Mouse (Mus musculus) cerebellum, postnatal 10 days (tissue): Measurements from ENCODE around the gene Hectd2.

ENCODE experiments used
- DNase-seq, 2 experiments: peaks; one replicate each; pipeline ENCODE4 v3.0.0; 2021; ENCODE audit warnings: mixed read lengths in 2 of 2

Gene Hectd2

DNA sequence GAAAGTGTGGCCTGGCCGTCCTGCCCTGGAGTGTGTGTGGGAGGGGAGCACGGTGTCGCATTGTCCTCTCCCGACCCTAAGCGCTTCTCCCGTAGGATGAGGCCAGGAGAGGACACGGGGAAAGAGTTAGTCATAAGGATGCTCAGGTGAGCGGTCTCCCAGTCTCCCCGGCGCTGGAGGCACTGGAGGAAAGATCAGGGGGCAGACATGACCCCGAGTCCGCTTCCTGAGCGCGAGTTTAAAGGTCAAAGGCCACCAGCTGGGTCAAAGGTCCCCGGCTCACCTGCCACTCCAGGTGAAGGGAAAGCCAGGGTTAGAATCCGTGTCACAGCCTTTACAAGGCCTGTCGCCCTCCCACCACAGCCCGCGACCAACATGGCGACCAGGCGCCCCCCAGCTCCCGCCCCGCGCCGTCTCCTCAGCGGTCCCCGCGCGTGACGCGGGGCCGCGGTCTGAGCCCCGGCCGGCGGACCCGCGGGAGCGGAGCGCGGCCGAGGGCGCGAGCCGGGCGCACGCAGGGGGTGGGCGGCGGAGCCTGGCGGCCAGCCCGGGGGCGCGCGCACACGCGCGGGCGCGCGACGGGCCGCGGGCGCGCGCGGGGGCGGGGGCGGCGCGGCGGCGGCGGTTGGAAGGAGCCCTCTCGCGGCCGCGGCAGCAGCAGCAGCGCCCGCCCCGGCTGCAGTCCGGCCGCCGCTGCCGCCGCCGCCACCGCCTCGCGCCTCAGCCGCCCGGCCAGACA lies at the start of gene Hectd2:
Gene Hectd2 (plus strand): TSS at position 594 of the 739 bp plus-strand sequence.
- DNase-seq, result peak; percentile 78 to 86

- no peak for DNase-seq
Measured at GRCm38 (mm10) chr19:36504716-36505115, 49.7 kb upstream of the Hectd2 start.

DNA sequence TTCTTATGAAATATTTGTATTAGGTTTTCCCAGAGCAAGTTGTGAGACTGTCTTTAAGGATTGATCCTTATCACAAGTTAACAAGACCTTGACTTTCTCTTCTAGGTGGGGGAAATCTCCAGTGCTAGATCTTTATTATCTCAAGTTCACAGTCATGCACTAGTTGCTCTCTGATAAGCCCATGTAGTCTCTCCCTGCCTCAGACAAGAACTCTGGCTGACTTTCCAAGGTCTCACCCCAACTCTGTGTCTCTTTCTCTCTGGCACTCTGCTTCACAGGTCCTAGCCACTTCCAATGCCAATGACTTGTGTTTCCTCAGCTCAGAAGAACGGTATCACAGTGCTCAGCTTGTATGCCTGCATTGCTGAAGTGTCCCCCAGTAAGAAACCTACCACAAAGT lies 43.1 kb upstream of the Hectd2 start:
- DNase-seq, result no peak

DNA sequence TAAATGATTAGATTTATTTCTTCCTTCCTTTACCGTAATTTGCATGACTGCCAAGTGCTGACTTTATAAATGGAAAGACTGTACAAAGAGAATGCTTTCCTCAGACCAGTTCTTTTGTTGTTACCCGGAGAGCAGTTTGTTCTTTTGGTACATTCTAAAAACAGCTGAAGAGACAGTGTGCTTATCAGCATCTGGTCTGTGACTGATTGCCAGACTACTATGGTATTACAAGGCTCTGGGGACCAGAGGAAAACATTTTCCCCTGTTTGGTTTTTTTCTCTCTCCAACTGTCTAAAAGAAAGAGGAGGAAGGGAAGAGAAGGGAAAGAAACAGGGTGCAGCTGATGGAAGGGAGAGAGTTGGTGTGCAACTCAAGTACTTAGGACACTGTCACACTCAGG lies 36.0 kb upstream of the Hectd2 start:
- DNase-seq, result no peak

DNA sequence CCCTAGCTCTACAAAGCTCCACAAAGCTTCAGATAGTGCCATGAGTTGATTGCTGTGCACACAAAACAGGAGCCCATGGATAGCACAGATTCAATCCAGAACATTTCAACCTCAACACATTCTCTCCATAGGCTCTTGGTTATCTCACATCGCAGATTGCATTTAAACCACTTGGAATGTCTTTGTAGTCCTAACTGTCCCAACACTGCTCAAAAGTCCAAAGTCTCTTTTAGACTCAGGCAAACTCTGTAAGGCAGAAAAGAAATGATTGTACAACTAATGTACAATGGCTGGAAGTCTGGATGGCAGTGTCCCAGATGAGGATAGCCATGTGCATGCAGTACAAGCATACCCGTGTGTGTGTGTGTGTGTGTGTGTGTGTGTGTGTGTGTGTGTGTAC lies 32.9 kb upstream of the Hectd2 start:
- DNase-seq, result no peak

- no peak for DNase-seq
Measured at GRCm38 (mm10) chr19:36522558-36523195, 31.8 kb upstream of the Hectd2 start.

DNA sequence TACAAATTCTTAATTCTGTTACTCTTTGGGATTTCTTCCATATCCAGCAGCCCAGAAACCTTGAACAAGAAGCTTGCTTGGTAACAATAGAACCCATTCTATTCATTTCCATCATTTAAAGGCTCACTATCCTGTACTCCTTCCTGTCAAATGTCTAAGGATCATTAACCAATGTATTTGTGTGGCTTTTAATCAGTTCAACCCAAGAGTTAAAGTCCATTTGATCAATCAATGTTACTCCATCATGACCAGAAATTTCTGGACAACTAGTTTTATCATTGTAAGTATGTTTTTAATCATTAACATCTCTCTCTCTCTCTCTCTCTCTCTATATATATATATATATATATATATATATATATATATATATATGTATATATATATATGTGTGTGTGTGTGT lies 29.4 kb upstream of the Hectd2 start:
- no peak for DNase-seq

DNA sequence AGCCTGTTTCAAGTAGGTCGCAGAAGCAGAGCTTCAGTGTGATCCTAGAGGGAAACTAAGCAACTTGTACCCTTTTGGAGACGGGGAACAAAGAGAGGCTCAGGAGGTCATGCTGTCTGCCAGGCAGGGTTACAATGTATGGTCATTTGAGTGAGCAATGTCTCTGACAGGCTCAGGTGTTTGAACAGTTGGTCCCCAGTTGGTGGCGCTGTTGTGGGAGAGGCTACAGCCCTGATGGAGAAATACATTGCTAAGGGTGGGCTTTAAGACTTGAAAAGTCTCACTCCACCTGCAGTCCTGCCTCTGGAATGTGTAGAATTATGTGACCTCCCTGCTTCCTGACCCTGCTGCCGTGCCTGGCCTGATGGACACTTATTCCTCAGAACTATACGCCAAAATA lies 21.4 kb upstream of the Hectd2 start:
- DNase-seq, result peak; percentile 67 to 76

GRCm38 (mm10) chr19:36534011-36534765 lies 20.3 kb upstream of the Hectd2 start:
- DNase-seq, result peak; percentile 66 to 75

- peak; percentile 97 to 98 for DNase-seq
Measured at GRCm38 (mm10) chr19:36534766-36535140, 19.7 kb upstream of the Hectd2 start.

GRCm38 (mm10) chr19:36535186-36535585 lies 19.3 kb upstream of the Hectd2 start:
- DNase-seq, result no peak

DNA sequence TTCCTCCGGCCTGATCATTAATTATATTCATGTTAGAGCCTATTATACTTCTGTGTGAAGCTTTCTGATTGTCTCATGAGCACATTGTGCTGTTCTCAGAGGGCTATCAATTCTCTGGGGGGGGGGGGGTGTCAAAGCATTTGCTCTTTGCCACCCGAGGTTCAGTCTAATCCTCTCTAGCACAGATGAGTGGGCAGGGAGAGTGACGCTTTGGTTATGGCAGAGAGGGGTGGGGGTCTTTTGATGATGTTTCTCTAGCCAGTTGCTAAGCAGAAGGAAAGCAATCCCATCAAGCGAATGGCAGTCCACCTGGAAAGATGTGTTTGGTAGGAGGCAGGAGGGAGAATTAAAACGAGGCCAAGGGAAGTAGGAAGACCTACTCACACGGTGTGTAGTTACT lies 18.6 kb upstream of the Hectd2 start:
- DNase-seq, result peak in 1 of 2 experiments; percentile 8

- DNase-seq, result no peak
Measured at GRCm38 (mm10) chr19:36536929-36537328, 17.5 kb upstream of the Hectd2 start.

DNA sequence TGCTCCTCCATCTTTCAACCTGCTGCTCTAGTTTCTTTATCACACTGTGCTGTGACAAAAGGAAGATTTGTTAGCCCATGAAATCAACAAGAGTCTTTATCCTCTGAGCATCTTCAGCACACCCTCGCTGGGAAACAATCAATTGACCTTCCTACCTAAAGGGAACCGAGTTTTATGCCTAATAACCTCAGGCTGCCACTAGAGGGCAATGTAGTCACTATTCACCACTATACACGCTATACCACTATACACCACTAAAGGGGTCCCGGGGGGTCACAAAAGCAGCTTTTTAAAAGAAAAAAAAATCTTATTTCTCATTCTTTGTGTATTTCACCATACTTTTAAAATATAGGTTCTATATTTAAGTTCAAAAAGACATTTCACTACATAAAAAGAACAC lies 15.9 kb upstream of the Hectd2 start:
- peak; percentile 78 to 85 for DNase-seq

DNA sequence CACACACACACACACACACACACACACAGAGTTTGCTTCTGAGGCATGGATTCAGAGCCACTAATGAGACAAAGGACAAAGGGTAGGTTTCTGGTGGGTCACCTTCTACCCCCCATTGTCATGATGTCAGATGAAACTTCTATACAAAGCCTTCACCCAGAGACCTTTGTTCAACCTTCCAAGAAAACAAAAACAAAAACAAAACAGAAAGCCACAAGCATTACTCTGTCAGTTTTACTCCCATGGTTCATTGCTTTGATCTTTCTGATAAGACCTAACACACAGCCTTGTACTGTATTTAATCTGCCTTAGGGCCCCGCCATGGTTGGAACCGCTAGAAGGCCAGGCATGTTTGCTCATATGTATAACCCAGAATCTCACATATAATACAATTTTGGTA lies 15.1 kb upstream of the Hectd2 start:
- DNase-seq, result no peak

- DNase-seq, result peak in 1 of 2 experiments; percentile 10
Measured at GRCm38 (mm10) chr19:36540012-36540606, 14.3 kb upstream of the Hectd2 start.

DNA sequence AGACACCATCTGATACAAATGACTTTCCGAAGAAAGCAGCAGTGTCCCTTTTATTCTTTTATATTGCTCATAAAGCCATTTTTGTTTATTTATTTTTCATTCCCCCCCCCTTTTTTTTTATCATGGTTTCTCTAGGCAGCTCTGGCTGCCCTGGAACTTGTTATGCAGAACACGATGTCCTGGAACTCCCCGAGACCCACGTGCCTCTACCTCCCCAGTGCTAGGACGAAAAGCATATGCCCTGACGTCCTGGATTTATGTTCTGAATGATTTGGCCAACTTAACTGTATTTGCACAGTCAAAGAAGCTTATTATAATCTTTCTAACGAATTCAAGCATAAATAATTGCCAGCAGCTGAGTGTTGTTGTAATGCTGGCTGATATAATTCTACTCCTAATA lies 13.7 kb upstream of the Hectd2 start:
- no peak for DNase-seq

GRCm38 (mm10) chr19:36553561-36554045 lies 836 bp upstream of the Hectd2 start:
- DNase-seq, result peak in 1 of 2 experiments; percentile 85

DNA sequence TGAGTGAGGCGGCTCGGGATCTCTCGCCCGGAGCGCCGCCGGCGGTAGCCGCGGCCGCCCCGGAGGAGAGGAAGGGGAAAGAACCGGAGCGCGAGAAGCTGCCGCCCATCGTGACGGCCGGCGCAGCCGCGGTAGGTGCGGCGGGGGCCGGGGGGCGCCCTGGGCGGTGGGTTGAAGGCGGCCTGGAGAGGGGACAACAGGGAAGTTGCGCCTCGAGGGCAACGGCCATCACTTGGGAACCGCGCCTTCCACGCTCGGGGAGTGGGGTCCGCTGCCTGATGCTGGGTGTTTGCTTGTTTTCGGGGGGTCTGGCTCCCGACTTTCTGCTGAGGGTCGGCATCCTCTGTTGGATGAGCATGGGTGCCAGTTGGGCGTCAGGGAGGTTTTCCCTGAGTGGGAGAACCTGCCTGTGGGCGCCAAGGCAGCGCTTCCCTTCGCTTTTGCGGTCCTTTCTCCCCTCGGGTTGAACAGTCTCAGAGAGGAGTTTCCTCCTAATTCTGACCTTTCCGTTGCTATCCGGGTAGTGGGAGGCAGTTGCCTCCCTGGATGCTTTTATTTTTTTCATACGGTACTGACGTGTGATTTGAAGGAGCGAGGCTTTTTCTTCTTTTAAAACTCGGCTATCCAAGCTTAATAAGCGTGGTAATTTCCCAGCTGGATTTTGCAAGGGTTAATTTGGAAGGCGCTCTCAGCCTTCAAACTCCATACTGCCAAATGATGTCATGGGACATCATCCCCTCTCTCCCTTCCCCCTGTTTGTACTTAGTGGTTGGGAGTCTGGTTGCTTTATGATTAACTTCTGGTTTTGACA lies 551 bp downstream of the Hectd2 start:
- peak; percentile 80 to 84 for DNase-seq

- no peak for DNase-seq
Measured at GRCm38 (mm10) chr19:36559331-36559730, 4.9 kb downstream of the Hectd2 start.

DNA sequence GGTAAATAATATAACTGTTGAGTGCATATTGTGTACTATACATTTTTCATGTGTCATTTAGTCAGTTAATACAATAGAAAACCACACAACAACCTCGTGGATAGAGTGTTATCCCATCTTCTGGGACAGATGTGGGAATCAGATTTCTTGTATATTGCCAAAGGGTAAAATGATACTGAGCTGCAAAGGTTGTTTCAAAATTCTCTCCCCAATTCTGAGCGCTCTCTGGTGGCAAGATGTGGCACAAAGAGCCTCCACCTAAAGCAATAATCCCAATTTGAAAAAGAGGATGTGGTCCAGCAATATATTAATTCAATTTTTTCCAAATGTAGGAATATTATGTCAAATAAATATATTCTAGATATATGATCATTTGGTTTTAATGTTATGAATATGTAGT lies 5.7 kb downstream of the Hectd2 start:
- DNase-seq, result peak; percentile 51 to 53

DNA sequence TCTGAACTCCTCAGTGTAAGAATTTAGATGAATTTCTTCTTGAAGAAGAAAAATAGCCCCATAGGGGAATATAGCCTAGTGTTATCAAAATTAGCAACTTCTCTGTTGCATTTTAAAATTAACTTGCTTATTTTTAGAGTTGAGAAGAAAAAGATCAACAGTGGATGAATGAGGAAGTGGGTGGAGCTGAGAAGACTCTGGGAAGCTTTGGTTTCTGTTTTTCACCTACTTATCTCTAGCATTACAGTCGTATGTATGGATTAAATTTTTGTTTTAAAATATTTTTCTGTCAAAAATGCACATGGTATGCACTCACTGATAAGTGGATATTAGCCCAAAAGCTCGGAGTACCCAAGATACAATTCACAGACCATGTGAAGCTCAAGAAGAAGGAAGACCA lies 6.7 kb downstream of the Hectd2 start:
- no peak for DNase-seq
